Mouse (Mus musculus) bone marrow macrophage, adult 2 months (primary cell): ENCODE data around the gene 1700123O20Rik.

Source experiments
- CTCF ChIP-seq: IDR thresholded peaks from 2 replicates; pipeline ENCODE4 v1.5.1; 2012; ENCODE audit warnings: low read depth, mild to moderate bottlenecking, low read length, moderate library complexity
- POLR2A ChIP-seq: IDR thresholded peaks from 2 replicates; pipeline ENCODE4 v1.6.1; 2012; ENCODE audit warnings: mild to moderate bottlenecking, low read depth, low read length, borderline replicate concordance

GRCm38 (mm10) chr14:54709054-54709453, 23.0 kb downstream of the 1700123O20Rik start:
- TF ChIP-seq CTCF (no peak), POLR2A (no peak)
